Mouse (Mus musculus) neutrophil, adult 83 days (primary cell): ENCODE measurements around the gene Gm21411. TPM values are rescaled to one million over a fixed set of nuclear protein-coding genes. Genes with fewer than 3 reads are reported as not detected.

ENCODE experiments used
- total RNA-seq, 2 experiments: library from RNA; stranded (reverse); gene quantifications; one replicate each; pipeline ENCODE4 v1.2.4; 2023

The Gm21411 gene
- not detected for total RNA-seq

DNA sequence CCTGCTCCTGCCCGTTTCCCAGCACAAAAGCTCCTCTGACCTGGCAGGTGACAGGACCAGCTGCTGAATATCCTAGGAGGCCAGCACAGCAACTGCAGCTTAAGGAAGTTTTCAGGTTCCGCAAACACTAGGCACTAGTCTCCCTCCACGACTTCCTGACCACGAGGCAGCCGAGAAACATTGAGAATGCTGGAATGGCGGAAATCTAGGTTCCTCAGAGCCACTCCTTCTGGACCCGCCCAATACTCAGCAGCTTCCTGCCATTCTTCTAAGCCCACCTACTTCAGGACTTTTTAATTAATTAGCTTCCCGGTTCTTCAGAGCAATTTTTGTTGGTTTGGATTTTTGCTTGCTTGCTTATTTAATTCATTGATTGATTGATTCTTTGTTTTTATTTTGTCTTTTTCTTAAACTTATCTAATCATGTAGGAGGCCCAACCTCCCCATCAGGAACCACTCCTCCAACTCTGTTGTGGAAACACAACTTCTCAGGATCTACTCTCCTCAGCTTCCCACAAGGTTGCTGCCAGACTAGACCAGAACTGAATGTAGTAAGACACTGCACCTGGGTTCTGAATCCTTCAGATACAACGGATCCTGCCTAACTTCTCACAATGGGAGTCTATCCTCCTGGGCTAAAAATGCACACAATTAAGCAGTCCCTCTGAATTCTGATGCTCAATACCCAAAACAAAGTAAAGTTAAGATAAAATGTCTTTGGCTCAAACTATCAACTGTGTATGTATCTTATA is at the start of gene Gm21411:
Gene Gm21411, minus strand, starts transcription at position 205 of the 752 bp plus-strand sequence.

Other genes starting within 250 kb of the Gm21411 start
- gene Zfp989, start 62.4 kb upstream of the Gm21411 start, total RNA-seq: under 1 TPM; 0.26 to 0.31 TPM
- gene Rex2, start 112.3 kb upstream of the Gm21411 start, total RNA-seq: under 1 TPM; 0.42 to 0.86 TPM
- gene Zfp991, start 222.4 kb upstream of the Gm21411 start, total RNA-seq: 10 to 100 TPM in 1 of 2 experiments, 1 to 10 TPM in 1; 8.5 to 11.7 TPM